Mouse (Mus musculus) layer of hippocampus, postnatal 25 days (tissue): Measurements from ENCODE around the gene Chaf1b. TPM values are rescaled to one million over a fixed set of nuclear protein-coding genes. Genes with fewer than 3 reads are reported as not detected.

Experiments
- DNase-seq, 2 experiments: peaks; one replicate each; pipeline ENCODE4 v3.0.0; 2022; ENCODE audit warnings: mixed read lengths in 2 of 2, low spot score in 1 of 2; ENCODE audit errors: extremely low spot score in 1 of 2
- total RNA-seq, 2 experiments: library from RNA; stranded (reverse); gene quantifications; 2 replicates each; pipeline ENCODE4 v1.2.3; 2021

Gene Chaf1b
- 1 to 10 TPM; 1.8 to 2.2 TPM for total RNA-seq

- DNase-seq, result peak; percentile 84 to 86
These were observed at the start of gene Chaf1b for GRCm38 (mm10) chr16:93883423-93884085. Chaf1b (plus strand) TSS chr16:93883901.

GRCm38 (mm10) chr16:93834076-93834475 lies 49.6 kb upstream of the Chaf1b start:
- DNase-seq, result no peak

- DNase-seq, result no peak
These were observed 44.7 kb upstream of the Chaf1b start for GRCm38 (mm10) chr16:93839049-93839448.

GRCm38 (mm10) chr16:93850527-93850926 lies 33.2 kb upstream of the Chaf1b start:
- DNase-seq, result no peak

GRCm38 (mm10) chr16:93859967-93860366 lies 23.7 kb upstream of the Chaf1b start:
- no peak for DNase-seq

GRCm38 (mm10) chr16:93860686-93861085 lies 23.0 kb upstream of the Chaf1b start:
- no peak for DNase-seq

- no peak for DNase-seq
These were observed 8.9 kb upstream of the Chaf1b start for GRCm38 (mm10) chr16:93874841-93875240.

GRCm38 (mm10) chr16:93877612-93878380 lies 5.9 kb upstream of the Chaf1b start:
- no peak for DNase-seq

- DNase-seq, result no peak
These were observed 503 bp downstream of the Chaf1b start for GRCm38 (mm10) chr16:93884086-93884721.

- no peak for DNase-seq
These were observed 1.0 kb downstream of the Chaf1b start for GRCm38 (mm10) chr16:93884722-93885113.

GRCm38 (mm10) chr16:93888481-93888880 lies 4.8 kb downstream of the Chaf1b start:
- no peak for DNase-seq

GRCm38 (mm10) chr16:93890948-93891604 lies 7.4 kb downstream of the Chaf1b start:
- DNase-seq, result no peak

GRCm38 (mm10) chr16:93893285-93893684 lies 9.6 kb downstream of the Chaf1b start:
- DNase-seq, result no peak

GRCm38 (mm10) chr16:93903027-93903426 lies 19.3 kb downstream of the Chaf1b start:
- no peak for DNase-seq

- DNase-seq, result peak; percentile 41 to 72
These were observed 22.7 kb downstream of the Chaf1b start for GRCm38 (mm10) chr16:93906156-93907014.

GRCm38 (mm10) chr16:93907761-93908160 lies 24.1 kb downstream of the Chaf1b start:
- no peak for DNase-seq

GRCm38 (mm10) chr16:93908196-93908595 lies 24.5 kb downstream of the Chaf1b start:
- no peak for DNase-seq

GRCm38 (mm10) chr16:93909936-93910335 lies 26.2 kb downstream of the Chaf1b start:
- no peak for DNase-seq

GRCm38 (mm10) chr16:93910735-93911665 lies 27.3 kb downstream of the Chaf1b start:
- no peak for DNase-seq
